Mouse (Mus musculus): ENCODE measurements around the gene Mrpl19. TPM values are rescaled to one million over a fixed set of nuclear protein-coding genes. Genes with fewer than 3 reads are reported as not detected.

Gene Mrpl19
- polyA plus RNA-seq, 1 experiment from 2014 or later, result 48.1 TPM

GRCm38 (mm10) chr6:81933281-81933680, 32.5 kb downstream of the Mrpl19 start:
- peak; percentile 28; the same call in 1 of the 2 replicates for TF ChIP-seq CTCF (IDR thresholded peaks at IDR 0.05; ENCODE audit: low read depth)
- Histone ChIP-seq H3K9me3 (ENCODE audit: low read depth, low read length) (no peaks in the 10 kb centered on the region), H3K27me3 (ENCODE audit: insufficient read depth, low read length) (no peaks in the 10 kb centered on the region), H3K4me2 (no peak overlapping the region), H3K36me3 (ENCODE audit: insufficient read depth) (peaks cover 79% of the 10 kb centered on the region), H3K9ac (no peak overlapping the region), H3K4me3 (ENCODE audit: low read depth, low read length) (no peak overlapping the region), H3K4me1 (ENCODE audit: insufficient read depth) (no peaks in the 10 kb centered on the region), H3K27ac (ENCODE audit: low read depth) (no peak overlapping the region)
- DNase-seq (no peak), ATAC-seq (ENCODE audit: insufficient read depth) (no peak)
- WGBS, result 85% methylated on average over 3 of the region's 3 CpGs

- H3K4me1 ChIP-seq (ENCODE audit: insufficient read depth), result peaks cover 3% of the 10 kb centered on the region; the same call in 1 of the 2 replicates
- DNase-seq (no peak), ATAC-seq (ENCODE audit: insufficient read depth) (no peak)
- 86% methylated on average over 4 of the region's 4 CpGs for WGBS
- H3K4me2 ChIP-seq, result no peak overlapping the region
- H3K27ac ChIP-seq (ENCODE audit: low read depth), result no peak overlapping the region
- no peak overlapping the region for H3K4me3 ChIP-seq (ENCODE audit: low read depth, low read length)
- no peaks in the 10 kb centered on the region for H3K9me3 ChIP-seq (ENCODE audit: low read depth, low read length)
- no peak for TF ChIP-seq CTCF (IDR thresholded peaks at IDR 0.05; ENCODE audit: low read depth)
- no peak overlapping the region for H3K9ac ChIP-seq
- peaks cover 73% of the 10 kb centered on the region for H3K36me3 ChIP-seq (ENCODE audit: insufficient read depth)
- H3K27me3 ChIP-seq (ENCODE audit: insufficient read depth, low read length), result no peaks in the 10 kb centered on the region
Measured at GRCm38 (mm10) chr6:81929402-81929801, 36.4 kb downstream of the Mrpl19 start.

- TF ChIP-seq CTCF (IDR thresholded peaks at IDR 0.05; ENCODE audit: low read depth), result no peak
- Histone ChIP-seq H3K4me2 (peak overlapping the region; percentile 67), H3K9me3 (ENCODE audit: low read depth, low read length) (no peaks in the 10 kb centered on the region), H3K27ac (ENCODE audit: low read depth) (no peak overlapping the region), H3K4me3 (ENCODE audit: low read depth, low read length) (peak overlapping the region; percentile 76), H3K36me3 (ENCODE audit: insufficient read depth) (peaks cover 33% of the 10 kb centered on the region), H3K4me1 (ENCODE audit: insufficient read depth) (peaks cover 3% of the 10 kb centered on the region; the same call in 1 of the 2 replicates), H3K27me3 (ENCODE audit: insufficient read depth, low read length) (no peaks in the 10 kb centered on the region), H3K9ac (peak overlapping the region; percentile 88)
- 7% methylated on average over 5 of the region's 5 CpGs for WGBS
- peak; percentile 63; the same call in 1 of the 2 replicates for ATAC-seq (ENCODE audit: insufficient read depth)
- DNase-seq, result peak; percentile 36
Measured at GRCm38 (mm10) chr6:81924304-81924703, 41.5 kb downstream of the Mrpl19 start.

- no peak for TF ChIP-seq CTCF (IDR thresholded peaks at IDR 0.05; ENCODE audit: low read depth)
- Histone ChIP-seq H3K27me3 (ENCODE audit: insufficient read depth, low read length) (no peaks in the 10 kb centered on the region), H3K4me2 (peak within 1 kb of the TSS; percentile 67), H3K36me3 (ENCODE audit: insufficient read depth) (peaks cover 29% of the 10 kb centered on the region), H3K4me1 (ENCODE audit: insufficient read depth) (peaks cover 3% of the 10 kb centered on the region; the same call in 1 of the 2 replicates), H3K27ac (ENCODE audit: low read depth) (peak within 1 kb of the TSS; percentile 61; the same call in 1 of the 2 replicates), H3K9ac (peak within 1 kb of the TSS; percentile 88), H3K4me3 (ENCODE audit: low read depth, low read length) (peak within 1 kb of the TSS; percentile 76), H3K9me3 (ENCODE audit: low read depth, low read length) (no peaks in the 10 kb centered on the region)
- ATAC-seq (ENCODE audit: insufficient read depth) (peak; percentile 95), DNase-seq (peak; percentile 99)
- WGBS, result under 1% methylated on average over 56 of the region's 56 CpGs
Measured at GRCm38 (mm10) chr6:81923523-81924142, 42.1 kb downstream of the Mrpl19 start, which contains the start of gene Gcfc2. Gene Gcfc2, plus strand, starts transcription at chr6:81923669.

GRCm38 (mm10) chr6:81912177-81912576, 53.6 kb downstream of the Mrpl19 start:
- DNase-seq (no peak), ATAC-seq (ENCODE audit: insufficient read depth) (no peak)
- Histone ChIP-seq H3K9me3 (ENCODE audit: low read depth, low read length) (no peaks in the 10 kb centered on the region), H3K27me3 (ENCODE audit: insufficient read depth, low read length) (no peaks in the 10 kb centered on the region), H3K27ac (ENCODE audit: low read depth) (no peak overlapping the region), H3K9ac (no peak overlapping the region), H3K4me3 (ENCODE audit: low read depth, low read length) (no peak overlapping the region), H3K4me1 (ENCODE audit: insufficient read depth) (no peaks in the 10 kb centered on the region), H3K36me3 (ENCODE audit: insufficient read depth) (no peaks in the 10 kb centered on the region), H3K4me2 (no peak overlapping the region)
- TF ChIP-seq CTCF (IDR thresholded peaks at IDR 0.05; ENCODE audit: low read depth), result no peak
- WGBS, result 58% methylated on average over 3 of the region's 3 CpGs

GRCm38 (mm10) chr6:81911713-81912112, 54.0 kb downstream of the Mrpl19 start:
- ATAC-seq (ENCODE audit: insufficient read depth), result no peak
- 79% methylated on average over 4 of the region's 4 CpGs for WGBS
- no peak for TF ChIP-seq CTCF (IDR thresholded peaks at IDR 0.05; ENCODE audit: low read depth)

GRCm38 (mm10) chr6:81911244-81911643, 54.5 kb downstream of the Mrpl19 start:
- H3K4me3 ChIP-seq (ENCODE audit: low read depth, low read length), result no peak overlapping the region
- H3K36me3 ChIP-seq (ENCODE audit: insufficient read depth), result no peaks in the 10 kb centered on the region
- ATAC-seq (ENCODE audit: insufficient read depth), result peak; percentile 54; the same call in 1 of the 2 replicates
- no peak overlapping the region for H3K4me2 ChIP-seq
- peak; percentile 23 for DNase-seq
- H3K9ac ChIP-seq, result no peak overlapping the region
- TF ChIP-seq CTCF (IDR thresholded peaks at IDR 0.05; ENCODE audit: low read depth), result no peak
- no peaks in the 10 kb centered on the region for H3K9me3 ChIP-seq (ENCODE audit: low read depth, low read length)
- H3K27me3 ChIP-seq (ENCODE audit: insufficient read depth, low read length), result no peaks in the 10 kb centered on the region
- H3K27ac ChIP-seq (ENCODE audit: low read depth), result no peak overlapping the region
- H3K4me1 ChIP-seq (ENCODE audit: insufficient read depth), result no peaks in the 10 kb centered on the region
- WGBS, result 57% methylated on average over 5 of the region's 5 CpGs

More at GRCm38 (mm10) chr6:81911713-81912112, 54.0 kb downstream of the Mrpl19 start:
- H3K36me3 ChIP-seq (ENCODE audit: insufficient read depth), result no peaks in the 10 kb centered on the region
- H3K27ac ChIP-seq (ENCODE audit: low read depth), result no peak overlapping the region
- H3K27me3 ChIP-seq (ENCODE audit: insufficient read depth, low read length), result no peaks in the 10 kb centered on the region
- no peaks in the 10 kb centered on the region for H3K9me3 ChIP-seq (ENCODE audit: low read depth, low read length)
- no peak overlapping the region for H3K4me3 ChIP-seq (ENCODE audit: low read depth, low read length)
- H3K9ac ChIP-seq, result no peak overlapping the region
- H3K4me2 ChIP-seq, result no peak overlapping the region
- H3K4me1 ChIP-seq (ENCODE audit: insufficient read depth), result no peaks in the 10 kb centered on the region
- no peak for DNase-seq

All from lung, embryonic 14.5 days (tissue).